Mouse (Mus musculus) hindbrain, embryonic 15.5 days (tissue): ENCODE results near the gene Ankrd9. TPM values are rescaled to one million over a fixed set of nuclear protein-coding genes. Genes with fewer than 3 reads are reported as not detected.

ENCODE experiments used
- ATAC-seq: fragments of 200-750 bp; cut with Nextera tagmentation; 2 replicates; pipeline ENCODE4 v1.8.0; 2017; ENCODE audit warnings: low read depth, moderate number of reproducible peaks, moderate TSS enrichment; ENCODE audit not compliant: low FRiP score
- H3K27ac ChIP-seq: fragments of 300-500 bp; sonication (generic); replicated peaks from 2 replicates; pipeline ENCODE4 v1.5.1; 2015; ENCODE audit warnings: mild to moderate bottlenecking, inconsistent platforms
- H3K27me3 ChIP-seq: fragments of 300-500 bp; sonication (generic); 2 replicates; pipeline ENCODE4 v1.6.1; 2015; ENCODE audit warnings: control low read depth, inconsistent platforms
- H3K36me3 ChIP-seq: fragments of 300-500 bp; sonication (generic); 2 replicates; pipeline ENCODE4 v1.6.1; 2015; ENCODE audit warnings: control low read depth, inconsistent platforms
- H3K4me1 ChIP-seq: fragments of 300-500 bp; sonication (generic); replicated peaks from 2 replicates; pipeline ENCODE4 v1.6.1; 2015; ENCODE audit warnings: control low read depth, inconsistent platforms
- H3K4me2 ChIP-seq: fragments of 300-500 bp; sonication (generic); 2 replicates; pipeline ENCODE4 v1.6.1; 2015; ENCODE audit warnings: moderate library complexity, mild to moderate bottlenecking, inconsistent platforms
- H3K4me3 ChIP-seq: fragments of 300-500 bp; sonication (generic); 2 replicates; pipeline ENCODE4 v1.5.1; 2015; ENCODE audit warnings: mild to moderate bottlenecking, inconsistent platforms
- H3K9ac ChIP-seq: fragments of 300-500 bp; sonication (generic); 2 replicates; pipeline ENCODE4 v1.6.1; 2015; ENCODE audit warnings: inconsistent platforms
- H3K9me3 ChIP-seq: fragments of 300-500 bp; sonication (generic); 2 replicates; pipeline ENCODE4 v1.6.1; 2016; ENCODE audit warnings: control low read depth, inconsistent platforms
- WGBS: fragments of 180-500 bp; shearing (Covaris S2); methylation state at CpG from one replicate; pipeline ENCODE4 v1.1.7; 2015; 5-methylcytosine and 5-hydroxymethylcytosine counted together
- polyA plus RNA-seq: library from polyadenylated mRNA; unstranded; fragments of >200 nt; fragmentation: Nextera tagmentation; extraction: Ambion mirVana; gene quantifications from 2 replicates; pipeline ENCODE4 v1.2.1, GENCODE M21; 2015

Gene Ankrd9
- polyA plus RNA-seq, 1 experiment from 2014 or later = 10.5 TPM

GRCm38 (mm10) chr12:110951236-110951635 is 27.6 kb downstream of the Ankrd9 start:
- H3K4me3 ChIP-seq = no peak overlapping the region
- no peaks in the 10 kb centered on the region for H3K9me3 ChIP-seq
- no peak overlapping the region for H3K9ac ChIP-seq
- H3K27ac ChIP-seq = no peak overlapping the region
- ATAC-seq = no peak
- no peaks in the 10 kb centered on the region for H3K27me3 ChIP-seq
- no peaks in the 10 kb centered on the region for H3K4me1 ChIP-seq
- 87% methylated on average over 7 of the region's 7 CpGs for WGBS
- H3K4me2 ChIP-seq = no peak overlapping the region
- peaks cover 30% of the 10 kb centered on the region for H3K36me3 ChIP-seq

- no peak overlapping the region for H3K27ac ChIP-seq
- 89% methylated on average over 4 of the region's 4 CpGs for WGBS
- no peaks in the 10 kb centered on the region for H3K27me3 ChIP-seq
- H3K9ac ChIP-seq = no peak overlapping the region
- H3K36me3 ChIP-seq = peaks cover 26% of the 10 kb centered on the region
- no peaks in the 10 kb centered on the region for H3K9me3 ChIP-seq
- H3K4me2 ChIP-seq = no peak overlapping the region
- ATAC-seq = no peak
- H3K4me3 ChIP-seq = no peak overlapping the region
- no peaks in the 10 kb centered on the region for H3K4me1 ChIP-seq
Measured at GRCm38 (mm10) chr12:110950151-110950550, 28.7 kb downstream of the Ankrd9 start.

DNA sequence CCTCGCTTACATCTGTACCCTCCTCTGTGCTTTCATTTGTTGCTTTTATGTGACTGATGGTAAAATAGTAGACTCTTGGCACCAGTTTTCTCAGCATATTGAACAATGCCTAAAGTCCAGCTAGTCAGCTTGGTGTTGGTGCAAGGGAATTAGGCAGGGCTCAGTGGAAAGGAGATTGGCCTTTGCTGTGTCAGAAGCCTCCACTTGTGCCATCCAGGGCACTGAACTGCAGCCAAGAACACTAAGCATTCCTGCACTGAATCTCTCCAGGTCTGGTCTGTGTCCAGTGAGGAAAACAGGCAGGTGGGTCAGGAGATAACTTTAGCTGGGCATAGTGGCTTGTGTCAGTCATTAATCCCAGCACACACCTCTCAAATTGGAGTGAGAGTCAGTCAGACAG is 29.4 kb downstream of the Ankrd9 start:
- no peaks in the 10 kb centered on the region for H3K27me3 ChIP-seq
- ATAC-seq = no peak
- no peaks in the 10 kb centered on the region for H3K9me3 ChIP-seq
- H3K36me3 ChIP-seq = peaks cover 27% of the 10 kb centered on the region
- H3K4me1 ChIP-seq = no peaks in the 10 kb centered on the region
- 95% methylated on average over 1 of the region's 1 CpGs for WGBS
- no peak overlapping the region for H3K4me3 ChIP-seq
- H3K27ac ChIP-seq = no peak overlapping the region
- H3K9ac ChIP-seq = no peak overlapping the region
- H3K4me2 ChIP-seq = no peak overlapping the region

DNA sequence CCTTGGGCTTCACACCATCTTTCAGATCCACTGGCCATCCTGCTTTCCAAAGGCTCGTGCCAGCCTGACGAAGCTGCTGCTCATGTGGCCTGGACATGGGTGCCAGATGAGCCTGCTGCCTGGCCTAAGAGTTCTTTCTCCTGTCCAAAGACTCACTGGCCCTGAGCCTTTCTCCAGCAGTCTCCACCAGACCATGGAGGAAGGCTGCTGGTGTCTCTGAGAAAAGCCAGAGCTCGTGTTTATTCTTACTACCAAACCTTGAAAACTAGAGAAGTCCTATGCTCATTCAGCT is 30.0 kb downstream of the Ankrd9 start:
- Histone ChIP-seq H3K4me3 (no peak overlapping the region), H3K9ac (no peak overlapping the region), H3K36me3 (peaks cover 27% of the 10 kb centered on the region), H3K27me3 (no peaks in the 10 kb centered on the region), H3K4me2 (no peak overlapping the region), H3K9me3 (no peaks in the 10 kb centered on the region), H3K27ac (no peak overlapping the region), H3K4me1 (no peaks in the 10 kb centered on the region)
- WGBS = 91% methylated on average over 3 of the region's 3 CpGs
- ATAC-seq = no peak

DNA sequence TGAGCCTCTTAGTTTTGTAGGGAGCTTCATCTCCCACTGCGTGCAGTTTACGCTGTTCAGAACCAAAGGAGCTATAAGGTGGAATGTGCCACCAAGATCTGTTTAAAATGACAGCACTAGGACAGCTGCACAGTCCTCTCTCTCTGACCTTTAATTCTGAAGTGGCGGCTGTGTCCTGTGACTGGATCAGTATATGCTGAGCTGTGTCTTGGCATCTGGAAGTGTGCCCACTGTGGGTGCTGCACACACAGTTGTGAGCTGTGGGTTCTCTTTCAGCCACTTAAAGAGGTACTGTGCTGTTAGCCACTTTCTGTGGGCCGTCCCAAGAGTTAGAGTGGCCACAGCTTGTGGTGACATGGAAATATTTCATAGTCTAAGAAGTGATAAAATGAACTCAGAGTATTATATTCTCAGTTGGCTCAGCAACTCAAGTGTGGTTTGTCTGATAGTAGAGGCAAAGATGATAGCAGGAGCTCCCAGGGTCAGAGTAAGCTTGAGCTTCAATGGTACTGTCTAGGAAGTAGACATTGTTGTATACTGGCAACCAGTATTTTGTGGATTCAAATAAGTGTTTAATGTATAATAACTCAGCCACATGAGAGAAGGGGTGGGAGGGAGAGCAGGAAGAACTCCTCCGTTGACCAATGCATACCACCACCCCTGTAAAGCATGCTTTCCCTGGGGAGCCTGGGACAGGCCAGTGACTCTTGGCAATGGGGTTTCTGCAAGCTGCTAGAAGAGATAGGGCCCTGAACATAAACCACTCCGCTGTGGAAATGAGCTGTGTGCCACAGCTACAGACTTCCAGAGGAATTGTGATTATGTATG is 30.5 kb downstream of the Ankrd9 start:
- Histone ChIP-seq H3K4me3 (no peak overlapping the region), H3K36me3 (peaks cover 27% of the 10 kb centered on the region), H3K9me3 (no peaks in the 10 kb centered on the region), H3K4me1 (no peaks in the 10 kb centered on the region), H3K9ac (no peak overlapping the region), H3K27me3 (no peaks in the 10 kb centered on the region), H3K4me2 (no peak overlapping the region), H3K27ac (no peak overlapping the region)
- WGBS = 95% methylated on average over 6 of the region's 6 CpGs
- ATAC-seq = no peak

GRCm38 (mm10) chr12:110946216-110946615 is 32.6 kb downstream of the Ankrd9 start:
- no peaks in the 10 kb centered on the region for H3K27me3 ChIP-seq
- ATAC-seq = no peak
- H3K9ac ChIP-seq = no peak overlapping the region
- H3K9me3 ChIP-seq = no peaks in the 10 kb centered on the region
- WGBS = 86% methylated on average over 7 of the region's 7 CpGs
- no peak overlapping the region for H3K4me3 ChIP-seq
- H3K36me3 ChIP-seq = peaks cover 32% of the 10 kb centered on the region
- H3K4me1 ChIP-seq = no peaks in the 10 kb centered on the region
- H3K27ac ChIP-seq = no peak overlapping the region
- no peak overlapping the region for H3K4me2 ChIP-seq

DNA sequence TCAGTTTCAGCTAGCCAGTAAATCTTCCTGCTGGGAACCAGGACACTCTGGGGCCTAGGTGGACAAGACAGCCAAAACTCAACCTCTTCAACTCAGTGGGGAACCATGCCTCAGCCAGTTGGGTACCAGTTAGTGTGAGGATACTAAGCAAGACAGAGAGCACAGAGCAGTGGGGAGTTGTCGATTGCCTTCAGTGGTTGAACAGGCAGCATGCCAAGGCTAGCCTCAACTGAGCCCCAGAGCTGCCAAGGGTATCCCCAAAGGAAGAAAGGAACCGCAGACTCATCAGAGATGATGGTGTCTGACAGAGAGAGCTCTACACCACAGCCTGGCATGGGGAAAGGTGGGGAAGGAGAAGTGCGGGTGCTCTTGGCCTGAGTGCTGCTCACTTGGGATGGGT is 38.0 kb downstream of the Ankrd9 start:
- H3K4me1 ChIP-seq = no peaks in the 10 kb centered on the region
- H3K27me3 ChIP-seq = no peaks in the 10 kb centered on the region
- no peaks in the 10 kb centered on the region for H3K9me3 ChIP-seq
- H3K27ac ChIP-seq = no peak overlapping the region
- H3K9ac ChIP-seq = no peak overlapping the region
- no peak overlapping the region for H3K4me3 ChIP-seq
- no peak for ATAC-seq
- no peak overlapping the region for H3K4me2 ChIP-seq
- peaks cover 28% of the 10 kb centered on the region for H3K36me3 ChIP-seq
- 92% methylated on average over 3 of the region's 3 CpGs for WGBS

DNA sequence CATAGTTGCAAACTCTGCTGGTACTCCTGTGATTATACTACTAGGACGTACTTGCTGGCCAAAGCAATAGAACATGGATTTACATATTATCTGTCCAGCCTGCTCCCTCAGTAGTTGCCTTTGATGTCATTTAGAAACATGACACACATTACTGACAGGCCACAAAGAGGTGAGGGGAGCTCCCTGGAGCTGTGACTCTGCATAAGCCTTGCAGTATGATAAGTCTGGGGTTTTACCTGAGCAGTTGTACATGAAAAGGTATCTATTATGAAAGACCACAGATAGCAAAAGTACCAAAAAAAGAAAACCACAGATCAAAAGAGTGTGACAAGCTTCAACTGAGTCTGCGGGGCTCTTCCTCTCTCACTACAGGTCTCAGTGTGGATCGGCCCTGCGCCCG is 39.5 kb downstream of the Ankrd9 start:
- peaks cover 22% of the 10 kb centered on the region for H3K36me3 ChIP-seq
- no peak overlapping the region for H3K4me2 ChIP-seq
- H3K27me3 ChIP-seq = no peaks in the 10 kb centered on the region
- H3K4me3 ChIP-seq = no peak overlapping the region
- ATAC-seq = no peak
- H3K9ac ChIP-seq = no peak overlapping the region
- no peaks in the 10 kb centered on the region for H3K9me3 ChIP-seq
- 97% methylated on average over 5 of the region's 5 CpGs for WGBS
- H3K27ac ChIP-seq = no peak overlapping the region
- H3K4me1 ChIP-seq = no peaks in the 10 kb centered on the region

DNA sequence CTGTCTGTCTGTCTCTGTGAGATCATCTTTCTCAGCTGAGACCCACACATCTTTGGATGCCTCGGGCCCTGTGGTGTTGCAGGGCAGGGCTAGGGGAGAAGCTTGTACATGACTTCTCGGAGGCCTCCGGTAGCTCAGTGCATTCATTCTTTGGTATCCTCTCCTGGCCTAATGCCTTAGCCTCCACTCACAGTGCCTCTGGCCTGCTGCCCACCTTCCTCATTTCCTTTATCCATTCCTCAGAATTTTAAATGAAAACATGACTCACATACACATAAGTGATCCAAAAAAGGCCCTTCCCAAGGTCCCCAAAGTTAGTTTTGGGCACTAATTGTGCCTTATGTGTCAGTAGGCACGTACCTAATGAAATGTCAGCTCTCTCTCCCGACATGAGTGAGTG is 41.3 kb downstream of the Ankrd9 start:
- Histone ChIP-seq H3K4me2 (no peak overlapping the region), H3K27ac (no peak overlapping the region), H3K4me1 (no peaks in the 10 kb centered on the region), H3K36me3 (peaks cover 29% of the 10 kb centered on the region), H3K27me3 (no peaks in the 10 kb centered on the region), H3K4me3 (no peak overlapping the region), H3K9me3 (no peaks in the 10 kb centered on the region), H3K9ac (no peak overlapping the region)
- WGBS = 84% methylated on average over 5 of the region's 5 CpGs
- ATAC-seq = no peak

GRCm38 (mm10) chr12:110935983-110936620 is 42.7 kb downstream of the Ankrd9 start:
- H3K4me3 ChIP-seq = no peak overlapping the region
- 58% methylated on average over 9 of the region's 9 CpGs for WGBS
- H3K9ac ChIP-seq = no peak overlapping the region
- no peak overlapping the region for H3K27ac ChIP-seq
- ATAC-seq = peak; percentile 84; the same call in 1 of the 2 replicates
- peaks cover 38% of the 10 kb centered on the region for H3K36me3 ChIP-seq
- no peaks in the 10 kb centered on the region for H3K27me3 ChIP-seq
- no peaks in the 10 kb centered on the region for H3K9me3 ChIP-seq
- no peaks in the 10 kb centered on the region for H3K4me1 ChIP-seq
- no peak overlapping the region for H3K4me2 ChIP-seq

- ATAC-seq = no peak
- H3K27me3 ChIP-seq = no peaks in the 10 kb centered on the region
- peaks cover 31% of the 10 kb centered on the region for H3K36me3 ChIP-seq
Measured at GRCm38 (mm10) chr12:110932820-110933219, 46.0 kb downstream of the Ankrd9 start.

More at GRCm38 (mm10) chr12:110932820-110933219, 46.0 kb downstream of the Ankrd9 start:
- no peak overlapping the region for H3K4me3 ChIP-seq
- no peak overlapping the region for H3K9ac ChIP-seq
- H3K4me1 ChIP-seq = no peaks in the 10 kb centered on the region
- H3K27ac ChIP-seq = no peak overlapping the region
- H3K4me2 ChIP-seq = no peak overlapping the region
- WGBS = 75% methylated on average over 5 of the region's 5 CpGs
- no peaks in the 10 kb centered on the region for H3K9me3 ChIP-seq
